Mouse (Mus musculus): ENCODE measurements at regions not wholly inside any gene's neighbourhood (a gene's known extent, or its start where the extent isn't known, plus 50 kb on each side); places are given as distances from the start of the nearest gene placed in this dataset.

DNA sequence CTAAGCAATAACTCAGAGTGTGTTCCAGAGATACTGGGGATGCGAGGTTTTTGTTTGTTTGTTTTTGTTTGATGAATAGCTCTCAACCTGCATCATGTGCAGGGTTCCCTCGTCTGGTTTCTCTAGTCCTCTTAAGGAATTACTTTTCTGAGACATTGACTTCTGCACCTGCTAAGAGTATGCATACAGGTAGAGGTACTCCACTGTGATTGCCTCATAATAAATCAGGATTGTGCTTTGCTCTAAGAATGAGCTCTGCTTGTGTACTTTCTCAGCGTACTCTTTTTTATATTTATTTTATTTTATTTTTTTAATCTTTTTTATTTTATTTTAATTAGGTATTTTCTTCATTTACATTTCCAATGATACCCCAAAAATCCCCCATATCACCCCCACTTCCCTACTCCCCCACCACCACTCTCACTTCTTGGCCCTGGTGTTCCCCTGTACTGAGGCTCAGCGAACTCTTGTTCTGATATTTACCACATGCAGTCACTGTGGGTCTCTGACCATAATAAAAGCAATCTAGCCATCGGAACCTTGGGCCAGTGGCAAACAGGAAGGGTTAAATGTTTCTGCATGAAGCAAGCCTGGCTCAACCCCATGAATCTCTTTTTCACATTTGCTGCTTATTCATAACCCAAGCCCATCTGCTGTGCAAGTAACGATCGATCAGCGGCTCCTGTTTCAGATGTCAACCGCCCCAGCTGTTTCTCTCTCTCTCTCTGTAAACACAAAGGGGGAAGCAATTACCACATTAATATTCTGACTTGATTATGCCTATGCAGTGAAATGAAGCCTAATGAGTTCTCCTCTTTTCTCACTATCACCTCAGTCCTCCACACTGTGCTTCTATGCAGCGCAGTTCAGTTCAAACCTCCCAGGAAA is 693.8 kb downstream of the Inhba start:
- in situ Hi-C loops (cut with MboI; ENCODE audit: low pct_unique_long_range_greater_than_20kb) = no loop called here
- no peak for TF ChIP-seq CTCF (IDR thresholded peaks at IDR 0.05)
- ATAC-seq (no peak), DNase-seq (ENCODE audit: low read depth, low spot score) (no peak)
- H3K27me3 ChIP-seq = no peaks in the 10 kb centered on the region
- CTCF ChIA-PET = interaction anchor here (1.3 kb wide), 1 partner anchor 10 kb away, joined by 3 read pairs; no protein-coding TSS in a partner anchor
- POLR2A ChIA-PET = no interaction called here

DNA sequence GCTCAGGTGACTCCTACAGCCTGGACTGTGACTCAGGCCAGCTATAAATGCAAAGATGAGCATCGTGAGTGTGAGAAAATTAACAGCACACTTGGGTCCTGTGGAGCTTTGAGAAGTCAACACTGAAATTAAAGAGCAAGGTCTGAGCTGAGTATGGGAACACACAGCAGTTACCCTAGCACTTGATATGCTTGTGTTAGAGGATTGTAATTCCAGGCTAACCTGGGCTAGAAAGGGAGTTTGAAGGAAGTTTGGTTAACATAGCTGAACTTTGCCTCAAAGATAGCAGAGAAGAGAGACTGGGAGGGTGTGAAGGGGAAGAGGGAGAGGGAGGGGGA is 694.4 kb downstream of the Inhba start:
- TF ChIP-seq CTCF (IDR thresholded peaks at IDR 0.05) = no peak
- CTCF ChIA-PET = no interaction called here
- POLR2A ChIA-PET = no interaction called here
- H3K27me3 ChIP-seq = no peaks in the 10 kb centered on the region
- ATAC-seq (no peak), DNase-seq (ENCODE audit: low read depth, low spot score) (no peak)
- in situ Hi-C loops (cut with MboI; ENCODE audit: low pct_unique_long_range_greater_than_20kb) = no loop called here

DNA sequence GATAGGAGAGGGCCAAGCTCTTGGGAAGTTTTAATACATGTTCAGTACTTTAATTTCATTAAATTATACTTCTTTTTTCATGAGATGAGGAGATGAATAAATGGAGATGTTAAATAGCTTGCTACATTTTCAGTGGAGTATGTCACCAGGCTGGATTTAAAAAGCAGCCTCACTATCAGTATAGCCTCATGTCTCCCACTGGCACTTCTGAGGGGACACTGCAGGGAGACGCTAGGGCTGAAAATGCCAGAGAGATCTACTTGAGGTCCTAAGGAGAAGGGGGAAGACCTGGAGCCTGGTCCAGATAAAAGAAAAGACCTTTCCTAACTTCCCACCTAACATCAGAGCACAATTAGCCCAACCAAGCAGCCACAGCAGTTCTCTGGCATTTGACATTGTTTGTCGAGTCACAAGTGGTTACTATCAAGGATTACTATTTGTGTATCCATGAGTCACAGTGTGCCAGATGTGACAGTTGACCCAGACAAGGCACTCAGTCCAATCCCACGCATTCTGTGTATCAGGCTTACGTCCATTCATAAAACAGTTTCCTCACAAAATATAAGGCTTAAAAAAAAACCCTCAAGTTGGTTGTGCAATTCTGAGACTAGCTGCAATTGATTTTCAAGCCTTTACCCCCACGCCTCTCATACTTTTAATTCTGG is 703.8 kb downstream of the Inhba start:
- in situ Hi-C loops (cut with MboI; ENCODE audit: low pct_unique_long_range_greater_than_20kb) = no loop called here
- CTCF ChIA-PET = interaction anchor here (1.0 kb wide), 1 partner anchor 10 kb away, joined by 3 read pairs; no protein-coding TSS in a partner anchor
- no peak for TF ChIP-seq CTCF (IDR thresholded peaks at IDR 0.05)
- no peak for ATAC-seq
- DNase-seq (ENCODE audit: low read depth, low spot score) = no peak
- no peaks in the 10 kb centered on the region for H3K27me3 ChIP-seq
- POLR2A ChIA-PET = no interaction called here

DNA sequence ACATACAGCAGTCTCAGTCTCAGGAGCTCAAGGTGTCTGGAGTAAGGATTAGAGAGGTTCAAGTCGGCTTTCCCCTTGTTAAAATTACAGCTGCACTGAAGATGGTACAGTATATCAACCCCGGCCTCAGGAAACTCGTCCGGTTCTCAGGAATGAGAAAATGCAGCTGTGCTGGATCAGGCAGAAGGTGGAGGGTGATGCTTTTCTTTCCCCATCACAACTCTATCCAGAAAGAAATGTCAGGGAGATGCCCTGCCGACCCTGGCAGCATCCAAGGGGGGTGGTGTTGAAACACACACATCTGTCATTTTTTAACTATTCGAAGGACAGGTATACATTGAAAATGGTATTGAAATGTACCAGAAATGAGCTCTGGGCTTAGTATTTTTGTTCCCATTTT is 704.7 kb downstream of the Inhba start:
- no peak for TF ChIP-seq CTCF (IDR thresholded peaks at IDR 0.05)
- ATAC-seq = no peak
- no peak for DNase-seq (ENCODE audit: low read depth, low spot score)
- in situ Hi-C loops (cut with MboI; ENCODE audit: low pct_unique_long_range_greater_than_20kb) = no loop called here
- H3K27me3 ChIP-seq = no peaks in the 10 kb centered on the region
- ChIA-PET CTCF (no interaction called here), POLR2A (no interaction called here)

DNA sequence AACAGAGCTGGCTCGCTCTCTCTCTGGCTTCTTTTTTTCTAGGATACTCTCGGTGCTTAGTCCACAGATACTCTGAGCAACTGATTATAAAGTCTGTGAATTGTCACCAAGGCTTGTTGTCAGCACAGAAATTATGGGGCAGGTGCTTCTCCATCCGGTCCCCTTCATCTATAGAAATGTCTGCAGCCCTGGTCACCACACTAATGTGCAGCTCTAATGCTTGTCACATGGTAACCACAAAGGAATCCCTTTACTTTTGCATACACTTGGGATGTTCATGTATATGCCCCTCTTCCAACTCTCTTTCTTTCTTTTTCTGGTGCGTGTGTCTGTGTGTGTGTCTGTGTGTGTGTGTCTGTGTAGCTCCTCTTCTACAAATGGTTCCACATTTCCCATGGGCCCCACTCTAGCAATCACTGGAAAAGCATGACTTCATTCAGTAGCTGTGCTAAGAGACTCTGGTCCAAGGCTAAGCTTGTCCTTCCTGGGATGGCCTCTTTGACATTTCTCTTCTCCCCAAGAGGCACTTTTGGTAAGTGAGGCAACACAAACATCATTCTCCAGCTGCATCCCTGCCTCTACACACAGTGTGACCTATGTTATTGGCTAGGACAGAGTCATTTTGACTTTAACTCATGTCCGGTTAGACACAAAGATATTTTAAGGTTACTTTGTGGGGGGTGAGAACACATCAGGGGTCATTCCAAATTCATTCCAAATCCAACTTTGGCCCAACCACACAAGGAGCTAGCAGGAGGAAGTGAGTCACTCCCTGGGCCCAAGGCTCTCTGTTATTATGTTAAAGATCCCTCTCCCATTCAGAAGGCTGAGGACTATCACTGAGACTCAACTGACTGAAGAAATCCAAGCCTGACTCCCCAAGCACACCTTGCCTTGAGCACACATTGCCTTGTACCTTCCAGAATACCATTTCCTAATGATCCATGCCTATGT is 705.4 kb downstream of the Inhba start:
- DNase-seq (ENCODE audit: low read depth, low spot score) = peak; percentile 19
- H3K27me3 ChIP-seq = no peaks in the 10 kb centered on the region

DNA sequence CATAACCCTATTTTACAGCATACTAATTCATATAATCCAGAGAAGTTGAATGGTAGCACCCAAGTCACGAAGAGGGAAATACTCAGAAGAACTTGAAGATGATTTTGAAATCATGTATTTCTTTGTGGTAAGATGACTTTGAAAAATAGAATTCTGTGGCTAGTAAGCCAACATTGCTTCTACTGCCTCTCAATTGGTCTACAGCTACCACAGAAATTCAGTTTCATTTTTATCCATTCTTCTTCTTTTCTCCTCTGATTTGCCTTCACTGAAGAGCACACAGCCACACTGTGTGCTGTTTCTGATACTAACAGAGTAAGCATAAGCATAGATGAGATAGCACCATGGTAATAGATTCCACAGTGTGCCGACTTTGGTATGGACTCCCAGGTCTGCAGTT is 708.4 kb downstream of the Inhba start:
- no peaks in the 10 kb centered on the region for H3K27me3 ChIP-seq
- ATAC-seq (no peak), DNase-seq (ENCODE audit: low read depth, low spot score) (no peak)
- in situ Hi-C loops (cut with MboI; ENCODE audit: low pct_unique_long_range_greater_than_20kb) = no loop called here
- ChIA-PET POLR2A (no interaction called here), CTCF (no interaction called here)
- TF ChIP-seq CTCF (IDR thresholded peaks at IDR 0.05) = no peak

More for the DNA sequence above, 705.4 kb downstream of the Inhba start:
- CTCF ChIA-PET = no interaction called here
- TF ChIP-seq CTCF (IDR thresholded peaks at IDR 0.05) = no peak
- peak; percentile 35 for ATAC-seq
- POLR2A ChIA-PET = no interaction called here
- in situ Hi-C loops (cut with MboI; ENCODE audit: low pct_unique_long_range_greater_than_20kb) = no loop called here

DNA sequence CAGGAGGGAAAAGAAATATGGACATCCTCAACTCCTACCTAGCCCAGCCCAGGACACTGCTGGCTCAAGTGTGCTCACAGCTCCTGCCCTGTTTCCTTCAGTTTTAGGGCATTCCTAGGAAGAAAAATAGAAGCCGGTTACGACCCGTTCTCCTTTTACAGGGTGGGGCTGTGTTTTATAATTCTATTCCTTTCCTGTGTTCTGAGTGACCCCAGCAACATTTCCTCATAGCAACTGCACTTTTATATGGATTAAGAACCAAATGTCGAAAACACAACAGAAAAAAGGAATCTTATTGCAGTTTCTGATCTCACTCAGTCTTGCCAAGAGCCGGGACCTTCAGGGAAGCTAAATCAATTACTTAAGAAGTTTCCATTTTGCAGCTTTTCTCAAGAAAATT is 713.7 kb downstream of the Inhba start:
- ATAC-seq = no peak

DNA sequence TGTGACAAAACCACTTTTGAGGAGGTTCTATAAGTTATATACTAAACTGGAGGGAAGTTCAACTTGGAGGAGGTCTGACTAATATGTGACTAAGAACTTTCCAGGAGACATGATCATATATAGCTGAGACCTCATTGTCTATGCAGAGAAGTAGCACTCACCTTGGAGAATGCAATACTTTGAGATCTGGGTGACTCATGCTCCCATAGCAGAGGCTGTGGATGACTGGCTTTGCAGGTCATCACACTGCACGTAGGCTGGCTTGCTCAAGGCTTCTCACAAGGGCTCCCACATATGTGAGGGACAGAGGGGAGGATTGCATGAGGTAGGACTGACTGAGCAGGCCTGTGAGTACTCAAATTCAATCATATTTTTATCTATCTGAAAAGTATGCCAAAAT is 726.7 kb downstream of the Inhba start:
- POLR2A ChIA-PET = no interaction called here
- TF ChIP-seq CTCF (IDR thresholded peaks at IDR 0.05) = no peak
- H3K27me3 ChIP-seq = no peaks in the 10 kb centered on the region
- in situ Hi-C loops (cut with MboI; ENCODE audit: low pct_unique_long_range_greater_than_20kb) = no loop called here
- ATAC-seq = peak; percentile 77
- peak; percentile 28 for DNase-seq (ENCODE audit: low read depth, low spot score)
- CTCF ChIA-PET = interaction anchor here (2.1 kb wide), 1 partner anchor 13 kb away, joined by 5 read pairs; no protein-coding TSS in a partner anchor

More for the DNA sequence above, 713.7 kb downstream of the Inhba start:
- H3K27me3 ChIP-seq = no peaks in the 10 kb centered on the region
- ChIA-PET CTCF (interaction anchor here (1.2 kb wide), 1 partner anchor 15 kb away, joined by 3 read pairs; no protein-coding TSS in a partner anchor), POLR2A (interaction anchor here (0.6 kb wide), 1 partner anchor 160 kb away, joined by 3 read pairs; no protein-coding TSS in a partner anchor)
- no peak for TF ChIP-seq CTCF (IDR thresholded peaks at IDR 0.05)
- DNase-seq (ENCODE audit: low read depth, low spot score) = no peak
- in situ Hi-C loops (cut with MboI; ENCODE audit: low pct_unique_long_range_greater_than_20kb) = no loop called here

DNA sequence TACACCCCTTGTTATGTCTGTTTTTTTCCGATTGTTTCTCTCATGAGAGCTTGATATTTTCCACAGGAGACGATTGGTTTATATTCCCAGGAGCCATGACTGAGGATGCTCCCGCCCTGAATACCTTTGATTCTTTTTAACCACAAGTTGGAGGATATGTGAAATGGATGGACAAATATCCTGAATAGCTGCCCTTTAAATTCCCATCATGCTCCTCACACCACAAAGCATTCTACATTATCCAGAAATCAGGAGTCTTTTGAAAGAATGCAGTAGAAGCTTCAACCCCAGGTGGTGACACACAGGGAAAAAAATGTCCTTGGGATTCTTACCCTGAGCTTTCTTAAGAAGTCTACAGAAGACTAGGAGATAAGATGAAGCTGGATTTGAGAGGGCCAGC is 727.9 kb downstream of the Inhba start:
- DNase-seq (ENCODE audit: low read depth, low spot score) = no peak
- ATAC-seq = peak; percentile 64
- H3K27me3 ChIP-seq = no peaks in the 10 kb centered on the region
- no peak for TF ChIP-seq CTCF (IDR thresholded peaks at IDR 0.05)
- ChIA-PET POLR2A (no interaction called here), CTCF (interaction anchor here (1.1 to 2.1 kb wide), 3 partner anchors 9 to 23 kb away, joined by 3 to 5 read pairs (median 3); no protein-coding TSS in a partner anchor)
- in situ Hi-C loops (cut with MboI; ENCODE audit: low pct_unique_long_range_greater_than_20kb) = no loop called here

DNA sequence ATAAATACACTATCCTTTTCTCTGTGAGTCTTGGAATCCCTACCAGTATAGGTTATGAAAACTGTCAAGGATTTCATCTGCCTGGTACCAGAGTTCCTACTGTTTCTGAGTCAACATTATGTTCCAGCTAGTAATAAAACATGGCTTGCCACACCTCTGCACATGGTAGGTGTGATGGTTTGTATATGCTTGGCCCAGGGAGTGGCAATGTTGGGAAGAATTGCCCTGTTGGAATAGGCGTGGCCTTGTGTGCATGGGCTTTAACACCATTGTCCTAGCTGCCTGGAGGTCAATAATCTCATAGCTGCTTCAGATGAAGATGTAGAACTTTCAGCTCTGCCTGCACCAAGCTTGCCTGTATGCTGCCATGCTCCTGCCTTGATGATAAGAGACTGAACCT is 732.6 kb downstream of the Inhba start:
- TF ChIP-seq CTCF (IDR thresholded peaks at IDR 0.05) = no peak
- no peaks in the 10 kb centered on the region for H3K27me3 ChIP-seq
- in situ Hi-C loops (cut with MboI; ENCODE audit: low pct_unique_long_range_greater_than_20kb) = no loop called here
- POLR2A ChIA-PET = no interaction called here
- DNase-seq (ENCODE audit: low read depth, low spot score) (no peak), ATAC-seq (no peak)
- CTCF ChIA-PET = no interaction called here

All from Patski (cell line).